Mouse (Mus musculus) gastrocnemius, adult 8-10 months (tissue): ENCODE measurements around the gene 2010315B03Rik. TPM values are rescaled to one million over a fixed set of nuclear protein-coding genes. Genes with fewer than 3 reads are reported as not detected.

Experiments used
- total RNA-seq, 4 experiments: library from RNA; stranded (reverse); gene quantifications; 2 replicates each; pipeline ENCODE4 v1.2.4; 2022

Gene 2010315B03Rik
- total RNA-seq, 4 experiments from 2014 or later: 9.2 to 11.8 (median 10.2) TPM

Other genes with a start within 250 kb of the 2010315B03Rik start
- under 1 TPM; 0.22 to 0.65 (median 0.43) TPM for gene Ccr2, start 210.7 kb downstream of the 2010315B03Rik start, total RNA-seq
- gene Ccr5, start 191.2 kb downstream of the 2010315B03Rik start, total RNA-seq: under 1 TPM in 1 of 4 experiments, not detected in 3; 0.03 TPM
- gene Ppp2r3d, start 164.2 kb upstream of the 2010315B03Rik start, total RNA-seq: 10 to 100 TPM; 22.9 to 32.5 (median 27.4) TPM
- gene Gm21836, start 181.1 kb upstream of the 2010315B03Rik start, total RNA-seq: not detected